ENCODE assay signal across 11 mouse cellular contexts in the genomic region with DNA sequence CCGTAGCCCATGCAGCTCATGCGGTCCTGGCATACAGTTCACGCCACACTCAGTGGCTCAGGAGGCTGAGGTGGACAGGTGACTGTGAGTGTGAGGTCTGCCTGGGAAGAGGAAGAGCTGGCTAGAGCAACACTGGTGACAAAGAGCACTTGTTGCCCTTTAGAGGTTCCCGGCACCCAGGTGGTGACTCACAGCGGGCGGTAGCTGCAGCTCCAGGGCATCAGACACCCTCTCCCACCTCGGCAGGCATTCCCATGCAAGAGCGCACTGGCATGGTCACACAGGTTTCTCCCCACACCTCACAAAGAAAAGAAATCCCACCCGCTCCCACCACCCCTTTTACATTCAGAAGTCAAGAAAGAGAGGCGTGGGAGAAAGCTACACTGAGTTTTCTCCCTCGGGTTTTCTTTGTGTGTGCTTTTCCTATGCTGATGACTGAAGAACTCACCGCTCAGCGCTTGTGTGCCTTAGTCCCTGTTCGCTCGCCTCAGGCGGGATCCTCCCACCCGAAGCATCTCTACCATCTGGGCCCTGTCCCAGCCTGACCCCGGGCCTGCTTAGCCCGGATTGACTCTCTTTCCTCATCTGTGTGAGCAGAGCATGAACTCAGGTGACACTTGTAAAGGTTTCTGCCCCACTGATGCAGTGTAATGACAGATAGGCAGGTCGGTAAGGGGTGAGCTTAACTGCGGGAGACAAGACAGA.
"Had no signal": no experiment of that assay in that cellular context is flagged by ENCODE, and none has a peak within 500 bp of the region (broad histone marks: within the 10 kb centered on the region; RNA-seq: fewer than 3 reads in every experiment).

No protein-coding gene starts in this region.

- H3K9ac ChIP-seq: liver, embryonic 15.5 days; midbrain, embryonic 13.5 days had no signal

- H3K4me3 ChIP-seq: limb, embryonic 10.5 days; liver, embryonic 15.5 days; midbrain, embryonic 13.5 days had no signal

- H3K27me3 ChIP-seq: liver, embryonic 15.5 days; midbrain, embryonic 13.5 days had no signal

- H3K4me1 ChIP-seq: limb, embryonic 10.5 days; liver, embryonic 15.5 days had no signal

- ATAC-seq: midbrain, embryonic 13.5 days had no signal

- H3K9me3 ChIP-seq: limb, embryonic 10.5 days; liver, embryonic 15.5 days; midbrain, embryonic 13.5 days had no signal

- DNase-seq: kidney, adult 18-20 months; kidney, postnatal 25 days; layer of hippocampus, adult 9-11 months; lung, adult 2 months; lung, postnatal 36 days; right cerebral cortex, postnatal 25 days; thymus, postnatal 36 days had no signal

- H3K27ac ChIP-seq: limb, embryonic 10.5 days; liver, embryonic 15.5 days had no signal

- H3K4me2 ChIP-seq: liver, embryonic 11.5 days; liver, embryonic 15.5 days; midbrain, embryonic 13.5 days had no signal
